Mouse (Mus musculus) limb, embryonic 15.5 days (tissue): ENCODE results near the gene Plekha8. TPM values are rescaled to one million over a fixed set of nuclear protein-coding genes. Genes with fewer than 3 reads are reported as not detected.

ENCODE experiments used
- ATAC-seq: fragments of 200-750 bp; cut with Nextera tagmentation; 2 replicates; pipeline ENCODE4 v1.8.0; 2017; ENCODE audit warnings: low read depth, moderate TSS enrichment; ENCODE audit not compliant: insufficient number of reproducible peaks, low FRiP score, low TSS enrichment
- H3K27ac ChIP-seq: fragments of 300-500 bp; sonication (generic); 2 replicates; pipeline ENCODE4 v1.5.1; 2015; ENCODE audit warnings: moderate library complexity, mild to moderate bottlenecking, inconsistent platforms
- H3K27me3 ChIP-seq: fragments of 300-500 bp; sonication (generic); 2 replicates; pipeline ENCODE4 v1.6.1; 2015; ENCODE audit warnings: inconsistent platforms
- H3K36me3 ChIP-seq: fragments of 300-500 bp; sonication (generic); 2 replicates; pipeline ENCODE4 v1.6.1; 2015; ENCODE audit warnings: inconsistent platforms
- H3K4me1 ChIP-seq: fragments of 300-500 bp; sonication (generic); 2 replicates; pipeline ENCODE4 v1.6.1; 2015; ENCODE audit warnings: inconsistent platforms
- H3K4me2 ChIP-seq: fragments of 300-500 bp; sonication (generic); 2 replicates; pipeline ENCODE4 v1.6.1; 2015; ENCODE audit warnings: mild to moderate bottlenecking, inconsistent platforms
- H3K4me3 ChIP-seq: fragments of 300-500 bp; sonication (generic); 2 replicates; pipeline ENCODE4 v1.5.1; 2015; ENCODE audit warnings: mild to moderate bottlenecking, inconsistent platforms
- H3K9ac ChIP-seq: fragments of 300-500 bp; sonication (generic); 2 replicates; pipeline ENCODE4 v1.6.1; 2015; ENCODE audit warnings: inconsistent platforms
- H3K9me3 ChIP-seq: fragments of 300-500 bp; sonication (generic); 2 replicates; pipeline ENCODE4 v1.6.1; 2016; ENCODE audit warnings: inconsistent platforms
- WGBS: fragments of 180-500 bp; shearing (Covaris S2); methylation state at CpG from one replicate; pipeline ENCODE4 v1.1.7; 2015; 5-methylcytosine and 5-hydroxymethylcytosine counted together
- polyA plus RNA-seq: library from polyadenylated mRNA; unstranded; fragments of >200 nt; fragmentation: Nextera tagmentation; extraction: Ambion mirVana; gene quantifications from 2 replicates; pipeline ENCODE4 v1.2.1, GENCODE M21; 2015

Gene Plekha8
- polyA plus RNA-seq, 1 experiment from 2014 or later = 7.6 TPM

DNA sequence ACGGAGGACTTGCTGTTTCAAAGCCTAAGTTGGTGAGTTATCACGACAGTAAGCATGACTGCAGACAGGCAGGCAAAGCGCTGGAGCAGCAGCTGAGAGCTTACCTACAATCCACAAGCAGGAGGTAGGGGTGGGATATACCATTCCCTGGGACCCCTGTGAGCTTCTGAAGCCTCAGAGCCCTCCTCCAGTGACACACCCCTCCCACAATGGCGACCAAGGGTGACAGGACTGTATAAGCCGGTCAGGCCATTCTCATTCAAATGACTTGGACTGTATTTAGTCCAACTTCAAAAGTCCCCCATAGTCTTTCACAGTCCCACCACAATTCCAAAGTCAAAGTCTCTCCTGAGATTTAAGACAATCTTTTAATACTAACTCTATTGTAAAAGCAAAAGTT is 78.0 kb downstream of the Plekha8 start:
- Histone ChIP-seq H3K9me3 (no peaks in the 10 kb centered on the region), H3K4me1 (no peaks in the 10 kb centered on the region), H3K27me3 (0 out of 2 replicates have a peak, but pooled peaks cover 3% of the 10 kb centered on the region), H3K4me2 (no peak overlapping the region), H3K36me3 (no peaks in the 10 kb centered on the region), H3K9ac (no peak overlapping the region), H3K27ac (no peak overlapping the region), H3K4me3 (no peak overlapping the region)
- ATAC-seq = no peak
- WGBS = 58% methylated on average over 5 of the region's 5 CpGs

DNA sequence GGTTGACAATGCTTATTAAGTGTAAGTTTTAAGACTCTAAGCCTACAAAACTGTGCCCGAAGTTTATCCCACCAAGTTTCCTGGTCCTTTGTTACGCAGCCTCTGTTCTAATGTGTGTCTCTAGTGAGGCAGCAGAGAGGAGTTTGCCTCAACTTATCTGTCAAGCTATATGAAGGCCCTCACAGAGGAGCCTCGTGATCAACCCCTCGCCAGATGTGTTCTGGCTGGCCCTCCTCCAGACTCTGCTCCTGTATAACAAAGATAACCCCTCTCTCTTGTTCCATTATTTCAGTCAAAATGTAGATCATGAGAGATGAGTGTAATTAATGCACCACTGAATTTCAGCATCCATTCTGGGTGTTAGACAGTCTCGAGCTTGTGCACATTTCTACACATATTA is 84.8 kb downstream of the Plekha8 start:
- Histone ChIP-seq H3K27me3 (peaks cover 19% of the 10 kb centered on the region; the same call in 1 of the 2 replicates), H3K27ac (no peak overlapping the region), H3K9me3 (no peaks in the 10 kb centered on the region), H3K9ac (no peak overlapping the region), H3K4me3 (no peak overlapping the region), H3K36me3 (no peaks in the 10 kb centered on the region), H3K4me2 (no peak overlapping the region), H3K4me1 (peaks cover 15% of the 10 kb centered on the region)
- WGBS = 77% methylated on average over 5 of the region's 5 CpGs
- no peak for ATAC-seq

DNA sequence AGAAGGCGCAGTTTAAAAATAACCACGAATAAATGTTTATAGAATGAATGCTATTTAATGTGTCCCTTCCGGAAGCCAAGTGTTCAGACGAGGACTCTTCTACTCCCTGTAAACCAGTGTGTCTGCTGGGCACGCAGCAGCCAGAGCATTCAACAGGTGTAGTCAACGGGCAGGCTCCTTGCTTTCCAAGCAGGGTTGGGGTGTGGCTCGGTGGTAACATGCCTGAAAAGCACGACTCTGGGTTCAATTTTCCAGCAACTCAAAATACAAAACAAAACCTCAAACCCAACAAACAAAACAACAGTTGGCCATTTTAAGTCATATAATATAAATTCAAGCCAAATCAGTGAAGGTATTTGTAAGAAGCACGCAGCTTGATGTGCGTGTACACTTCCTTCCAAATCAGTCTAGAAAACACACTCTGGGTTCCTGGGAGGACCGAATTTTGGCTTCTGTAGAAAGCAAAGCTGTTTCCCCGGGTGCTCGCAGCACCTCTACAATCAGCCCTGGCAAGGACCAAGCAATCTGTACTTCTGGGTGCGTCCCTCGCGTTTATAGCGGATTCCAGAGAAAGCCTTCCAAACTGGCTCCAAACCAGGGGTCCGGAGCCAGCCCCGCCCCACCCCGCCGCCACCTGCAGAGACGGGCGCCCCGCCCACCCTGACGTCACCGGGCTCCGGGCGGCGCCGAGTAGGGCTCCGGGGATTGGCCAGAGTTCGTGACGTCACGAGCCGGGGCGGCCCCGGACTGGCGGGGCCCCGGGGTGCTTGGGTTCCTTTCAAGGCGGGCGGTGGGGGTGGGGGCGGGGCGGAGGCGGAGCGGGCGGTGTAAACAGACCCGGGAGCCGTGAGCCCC is 86.2 kb downstream of the Plekha8 start, which contains the start of gene Mturn:
Mturn (plus strand) TSS at position 734 of the 855 bp plus-strand sequence.
- H3K36me3 ChIP-seq = no peaks in the 10 kb centered on the region
- peak within 1 kb of the TSS; percentile 84 for H3K27ac ChIP-seq
- peaks cover 19% of the 10 kb centered on the region; the same call in 1 of the 2 replicates for H3K27me3 ChIP-seq
- peak within 1 kb of the TSS; percentile 60 for H3K9ac ChIP-seq
- H3K4me1 ChIP-seq = peaks cover 15% of the 10 kb centered on the region
- peak; percentile 96 for ATAC-seq
- H3K4me3 ChIP-seq = peak within 1 kb of the TSS; percentile 79
- peak within 1 kb of the TSS; percentile 97 for H3K4me2 ChIP-seq
- no peaks in the 10 kb centered on the region for H3K9me3 ChIP-seq
- WGBS = 4% methylated on average over 44 of the region's 48 CpGs

DNA sequence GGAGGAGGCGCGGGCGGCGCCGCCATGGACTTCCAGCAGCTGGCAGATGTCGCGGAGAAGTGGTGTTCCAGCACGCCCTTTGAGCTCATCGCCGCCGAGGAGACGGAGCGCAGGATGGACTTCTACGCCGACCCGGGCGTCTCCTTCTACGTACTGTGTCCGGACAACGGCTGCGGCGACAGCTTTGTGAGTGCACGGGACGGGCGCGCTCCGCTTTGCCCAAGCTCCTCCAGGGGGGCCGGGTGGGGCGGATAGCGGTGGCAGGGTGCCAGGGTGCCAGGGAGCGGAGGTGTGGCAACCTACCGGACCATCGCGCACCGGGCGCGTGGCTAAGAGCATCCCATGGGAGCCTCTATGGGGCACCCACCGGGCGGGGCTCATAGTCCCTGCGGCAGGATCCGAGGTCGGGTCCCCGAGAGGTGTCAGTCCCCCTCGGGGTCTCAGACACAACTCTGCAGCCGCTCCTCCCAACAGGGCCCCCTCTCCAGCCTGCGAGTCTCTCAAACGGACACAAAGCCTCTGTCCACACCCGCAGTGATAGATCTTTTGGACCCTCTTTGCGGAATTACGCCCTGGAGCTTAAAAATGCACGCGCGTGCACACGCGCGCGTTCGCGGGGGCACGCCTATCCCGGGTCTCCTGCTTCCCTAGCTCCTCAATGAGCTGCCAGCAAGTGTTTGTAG is 87.0 kb downstream of the Plekha8 start:
- under 1% methylated on average over 57 of the region's 61 CpGs for WGBS
- Histone ChIP-seq H3K36me3 (no peaks in the 10 kb centered on the region), H3K4me3 (peak overlapping the region; percentile 79), H3K4me1 (peaks cover 15% of the 10 kb centered on the region), H3K9ac (peak overlapping the region; percentile 60), H3K4me2 (peak overlapping the region; percentile 97), H3K9me3 (no peaks in the 10 kb centered on the region), H3K27me3 (peaks cover 19% of the 10 kb centered on the region; the same call in 1 of the 2 replicates), H3K27ac (peak overlapping the region; percentile 84)
- no peak for ATAC-seq

DNA sequence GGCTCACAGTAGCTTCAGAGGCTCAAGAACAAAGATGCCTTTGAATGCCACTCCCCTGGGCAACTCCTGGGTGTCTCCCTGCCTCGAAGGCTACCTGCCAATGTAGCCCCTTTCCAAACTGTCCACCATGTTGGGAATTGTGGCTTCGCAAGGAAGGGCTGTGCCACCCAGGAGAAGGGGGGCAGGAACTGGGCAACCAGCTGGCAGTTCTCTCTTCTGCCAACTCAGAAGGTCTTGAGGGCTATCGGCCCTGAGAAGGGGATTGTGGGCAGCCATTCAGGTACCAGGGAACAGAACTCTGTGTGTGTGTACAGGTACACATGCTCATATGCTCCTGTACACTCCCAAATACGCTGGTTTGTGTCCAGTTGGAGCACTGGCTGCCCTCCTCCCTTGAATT is 89.2 kb downstream of the Plekha8 start:
- peaks cover 15% of the 10 kb centered on the region for H3K4me1 ChIP-seq
- ATAC-seq = no peak

DNA sequence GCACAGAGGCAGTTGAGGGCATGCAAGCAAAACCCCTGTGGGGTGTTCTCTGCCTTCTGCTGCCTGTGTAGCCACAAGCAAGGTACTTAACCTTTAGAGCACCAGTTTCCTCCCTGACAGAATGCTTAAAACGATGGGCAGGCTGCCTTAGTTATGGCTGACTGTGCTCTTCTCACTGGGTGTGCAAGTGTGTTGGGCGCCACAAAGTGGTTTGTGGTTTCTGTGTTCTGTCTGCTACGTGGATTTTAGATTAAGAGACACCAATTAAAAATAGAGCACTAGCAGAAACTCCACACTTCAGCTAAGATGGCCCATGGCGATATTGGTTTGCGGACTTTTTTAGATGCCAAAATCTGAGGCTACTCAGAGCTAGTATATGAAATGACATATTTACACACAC is 90.2 kb downstream of the Plekha8 start:
- H3K27me3 ChIP-seq = peaks cover 14% of the 10 kb centered on the region; the same call in 1 of the 2 replicates
- no peak overlapping the region for H3K4me2 ChIP-seq
- H3K9me3 ChIP-seq = no peaks in the 10 kb centered on the region
- H3K36me3 ChIP-seq = 0 out of 2 replicates have a peak, but pooled peaks cover 4% of the 10 kb centered on the region
- WGBS = 70% methylated on average over 5 of the region's 5 CpGs
- no peak overlapping the region for H3K4me3 ChIP-seq
- ATAC-seq = no peak
- H3K4me1 ChIP-seq = peaks cover 15% of the 10 kb centered on the region
- no peak overlapping the region for H3K9ac ChIP-seq
- no peak overlapping the region for H3K27ac ChIP-seq

More for the DNA sequence above, 89.2 kb downstream of the Plekha8 start:
- H3K36me3 ChIP-seq = no peaks in the 10 kb centered on the region
- WGBS = 90% methylated on average over 4 of the region's 4 CpGs
- H3K9me3 ChIP-seq = no peaks in the 10 kb centered on the region
- peaks cover 18% of the 10 kb centered on the region; the same call in 1 of the 2 replicates for H3K27me3 ChIP-seq
- no peak overlapping the region for H3K4me3 ChIP-seq
- no peak overlapping the region for H3K27ac ChIP-seq
- no peak overlapping the region for H3K9ac ChIP-seq
- H3K4me2 ChIP-seq = no peak overlapping the region

DNA sequence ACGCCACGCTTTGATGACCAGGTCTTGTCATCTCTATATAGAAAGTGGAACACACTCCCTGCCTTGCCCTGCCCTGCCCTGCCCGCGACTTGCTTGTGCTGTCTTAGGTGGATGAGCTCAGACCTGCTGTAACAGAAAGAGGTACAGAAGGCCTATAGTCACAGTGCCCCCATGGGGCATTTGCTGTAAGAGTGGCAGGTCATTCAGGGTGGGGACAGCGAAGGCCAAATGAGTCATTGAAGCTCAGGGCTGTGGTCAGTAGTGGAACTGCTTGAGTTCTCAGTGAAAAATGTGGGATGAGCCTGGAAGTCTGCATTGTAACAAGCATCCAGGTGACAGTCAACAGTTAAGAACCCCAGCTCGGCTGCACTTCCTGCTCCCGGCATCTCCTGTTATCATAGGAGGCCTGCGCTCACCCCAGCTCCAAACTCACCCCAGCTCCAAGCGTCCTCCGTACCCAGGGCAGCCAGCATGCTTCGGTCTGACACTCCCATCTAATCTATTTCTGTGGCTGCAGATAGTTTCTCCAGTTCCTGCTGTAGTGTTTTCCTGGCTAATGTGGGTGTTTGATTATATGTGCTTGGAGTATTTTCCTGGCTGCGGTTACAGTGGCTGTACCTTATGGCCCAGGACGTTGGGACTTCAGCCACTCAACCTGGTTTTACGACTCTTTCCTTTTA is 90.9 kb downstream of the Plekha8 start:
- ATAC-seq = no peak
- WGBS = 74% methylated on average over 14 of the region's 14 CpGs
- H3K27ac ChIP-seq = no peak overlapping the region
- H3K9ac ChIP-seq = no peak overlapping the region
- H3K36me3 ChIP-seq = 0 out of 2 replicates have a peak, but pooled peaks cover 4% of the 10 kb centered on the region
- H3K4me1 ChIP-seq = peaks cover 15% of the 10 kb centered on the region
- no peak overlapping the region for H3K4me3 ChIP-seq
- H3K9me3 ChIP-seq = no peaks in the 10 kb centered on the region
- peaks cover 14% of the 10 kb centered on the region; the same call in 1 of the 2 replicates for H3K27me3 ChIP-seq
- no peak overlapping the region for H3K4me2 ChIP-seq

DNA sequence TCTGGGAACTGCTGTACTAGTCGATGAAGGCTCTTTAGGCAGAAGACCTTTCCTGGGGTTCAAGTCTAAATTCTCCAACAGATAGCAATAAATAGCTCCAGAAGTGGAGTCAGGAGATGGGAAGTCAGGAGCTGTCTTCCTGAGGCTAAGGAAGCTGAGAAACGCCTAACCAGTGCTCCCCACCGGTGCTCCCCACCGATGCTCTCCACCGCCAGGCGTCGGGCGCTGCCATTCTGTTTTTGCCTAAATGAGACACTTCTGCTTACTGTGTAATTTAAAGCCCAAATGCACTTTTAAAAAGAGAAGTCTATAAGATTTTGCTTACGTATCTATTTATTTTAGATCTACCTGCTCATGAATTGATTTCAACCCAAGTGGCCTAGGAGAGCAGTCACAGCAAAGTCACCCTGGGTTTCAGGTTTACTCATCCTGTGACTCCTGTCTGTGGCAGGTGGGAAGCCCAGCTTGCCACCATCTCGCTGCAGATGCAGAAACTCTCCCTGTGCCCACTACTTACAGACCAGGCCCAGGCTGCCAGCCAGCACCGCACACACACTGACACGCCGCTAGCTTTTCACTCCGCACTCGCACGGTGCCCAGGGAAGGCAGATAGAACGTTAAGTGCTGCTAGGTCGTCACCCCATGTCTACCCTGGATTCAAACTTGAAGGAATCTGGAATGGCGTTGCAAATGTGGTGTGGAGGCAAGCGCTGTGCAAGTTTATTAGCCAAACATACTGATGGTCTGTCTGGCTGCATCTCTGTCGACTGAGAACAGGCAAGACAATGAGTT is 92.2 kb downstream of the Plekha8 start:
- no peak for ATAC-seq
- no peak overlapping the region for H3K4me3 ChIP-seq
- 0 out of 2 replicates have a peak, but pooled peaks cover 4% of the 10 kb centered on the region for H3K36me3 ChIP-seq
- H3K27me3 ChIP-seq = peaks cover 14% of the 10 kb centered on the region; the same call in 1 of the 2 replicates
- H3K4me1 ChIP-seq = peaks cover 6% of the 10 kb centered on the region
- no peaks in the 10 kb centered on the region for H3K9me3 ChIP-seq
- H3K27ac ChIP-seq = no peak overlapping the region
- H3K4me2 ChIP-seq = no peak overlapping the region
- WGBS = 88% methylated on average over 21 of the region's 21 CpGs
- H3K9ac ChIP-seq = no peak overlapping the region

DNA sequence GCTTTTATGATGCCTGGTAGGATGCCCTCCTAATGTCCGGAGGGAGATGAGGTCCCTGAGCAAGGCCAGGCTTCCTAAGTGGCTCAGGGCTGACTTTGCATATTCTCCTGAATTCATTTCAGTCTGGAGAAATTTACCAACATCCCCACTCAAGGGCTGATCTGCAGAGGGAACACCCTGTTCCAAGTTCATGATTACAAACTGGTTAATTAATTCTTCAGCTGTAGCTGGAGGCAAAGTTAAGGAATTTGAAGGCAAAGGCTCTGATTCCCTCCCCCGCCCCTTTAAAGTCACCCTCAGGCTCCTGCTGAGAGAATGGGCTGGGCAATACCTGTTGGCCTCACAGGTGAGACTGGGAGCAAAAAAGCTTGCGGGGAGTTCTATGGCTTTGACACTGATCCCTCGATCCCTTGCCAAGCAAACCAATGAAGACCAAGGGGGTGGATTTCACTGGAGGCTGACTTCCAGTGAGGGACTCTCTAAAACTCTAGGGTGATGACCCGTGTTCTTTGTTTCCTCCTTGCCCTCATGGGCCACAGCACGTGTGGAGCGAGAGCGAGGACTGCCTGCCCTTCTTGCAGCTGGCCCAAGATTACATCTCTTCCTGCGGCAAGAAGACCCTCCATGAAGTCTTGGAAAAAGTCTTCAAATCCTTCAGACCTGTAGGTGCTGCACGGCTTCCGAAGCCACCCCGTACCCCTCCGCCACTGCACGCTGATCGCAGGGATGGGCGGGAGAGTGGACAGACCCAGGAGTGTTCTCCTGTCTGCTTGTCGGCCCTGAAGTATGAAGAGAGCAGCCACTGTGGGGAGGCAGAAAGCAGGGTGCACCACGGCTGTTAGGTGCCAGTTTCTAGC is 93.8 kb downstream of the Plekha8 start:
- 72% methylated on average over 18 of the region's 18 CpGs for WGBS
- no peak overlapping the region for H3K4me2 ChIP-seq

DNA sequence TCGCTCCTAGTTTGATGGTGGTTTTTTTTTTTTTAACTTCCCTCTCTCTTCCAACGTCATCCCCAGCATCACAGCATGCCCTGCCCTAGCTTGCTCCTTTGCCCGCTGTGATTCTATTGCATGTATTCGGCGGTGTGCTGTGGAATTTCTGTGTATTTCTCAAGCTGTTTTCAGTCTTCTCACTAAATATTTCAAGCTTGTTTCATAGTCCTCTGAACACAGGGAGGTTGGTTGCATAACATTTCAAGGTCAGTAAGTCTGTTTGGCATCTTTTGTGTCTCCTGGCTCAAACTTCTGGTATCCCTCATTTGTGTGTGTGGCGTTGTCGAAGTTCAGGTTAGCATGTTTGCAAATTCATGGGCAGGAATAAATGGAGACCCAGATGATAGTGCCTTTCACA is 94.8 kb downstream of the Plekha8 start:
- H3K4me2 ChIP-seq = no peak overlapping the region
- WGBS = 84% methylated on average over 7 of the region's 7 CpGs
- no peaks in the 10 kb centered on the region for H3K9me3 ChIP-seq
- no peak for ATAC-seq
- H3K9ac ChIP-seq = no peak overlapping the region
- no peak overlapping the region for H3K27ac ChIP-seq
- no peak overlapping the region for H3K4me3 ChIP-seq
- 0 out of 2 replicates have a peak, but pooled peaks cover 4% of the 10 kb centered on the region for H3K36me3 ChIP-seq
- no peaks in the 10 kb centered on the region for H3K27me3 ChIP-seq
- no peaks in the 10 kb centered on the region for H3K4me1 ChIP-seq

More for the DNA sequence above, 93.8 kb downstream of the Plekha8 start:
- H3K4me1 ChIP-seq = no peaks in the 10 kb centered on the region
- H3K9me3 ChIP-seq = no peaks in the 10 kb centered on the region
- 0 out of 2 replicates have a peak, but pooled peaks cover 4% of the 10 kb centered on the region for H3K36me3 ChIP-seq
- H3K27me3 ChIP-seq = peaks cover 3% of the 10 kb centered on the region; the same call in 1 of the 2 replicates
- no peak for ATAC-seq
- H3K4me3 ChIP-seq = no peak overlapping the region
- H3K27ac ChIP-seq = no peak overlapping the region
- H3K9ac ChIP-seq = no peak overlapping the region
